21 mouse cellular contexts compared by ENCODE assay signal in the genomic region with DNA sequence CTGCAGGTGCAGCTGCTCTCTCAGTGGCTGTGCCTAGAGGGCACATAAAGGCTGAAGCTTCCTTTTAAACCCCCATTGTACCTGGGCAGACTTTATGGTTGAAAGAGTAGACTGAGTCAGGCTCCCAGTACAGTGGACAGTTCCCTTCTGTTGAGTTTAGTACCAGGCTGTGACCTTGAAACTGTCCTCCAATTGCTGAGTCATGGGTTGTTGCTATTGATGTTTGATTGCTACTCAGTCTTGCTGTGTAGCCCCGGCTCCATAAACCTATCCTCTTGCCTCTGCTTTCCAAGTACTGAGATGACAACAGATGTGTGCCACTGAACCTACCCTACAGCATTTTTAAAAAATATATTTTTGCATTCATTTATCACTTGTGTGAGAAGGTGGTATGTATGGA.
DNase-seq lines count a peak whose midpoint lies in the region; ATAC-seq and TF ChIP-seq lines count a peak whose summit lies in the region.
"Had no signal": no experiment of that assay in that cellular context is flagged by ENCODE, and none has a peak within 500 bp of the region (broad histone marks: within the 10 kb centered on the region; RNA-seq: fewer than 3 reads in every experiment).

No protein-coding gene starts in this region.

- no peak for TF ChIP-seq POLR2A in kidney, adult 2 months (IDR thresholded peaks at IDR 0.05; ENCODE audit: low read depth, low read length)

- TF ChIP-seq CTCF in kidney, adult 2 months (conservative IDR thresholded peaks at IDR 0.05; ENCODE audit: insufficient read depth, insufficient read length, low read depth, low read length) = no peak

- no peak overlapping the region for H3K4me3 ChIP-seq in heart, embryonic 12.5 days
- H3K4me3 ChIP-seq in ES-E14 (ENCODE audit: insufficient read depth in 1 of 2, low read depth in 1 of 2, low read length in 2 of 2, poor library complexity in 1 of 2, severe bottlenecking in 1 of 2) = no peak overlapping the region
- no peak overlapping the region for H3K4me3 ChIP-seq in kidney, adult 2 months (ENCODE audit: insufficient read depth, low read depth, low read length)
- H3K4me3 ChIP-seq: embryonic facial prominence, embryonic 13.5 days; embryonic facial prominence, embryonic 15.5 days; erythroblast, embryonic 14.5 days; forebrain, embryonic 13.5 days; forebrain, embryonic 15.5 days had no signal

- no peaks in the 10 kb centered on the region for H3K36me3 ChIP-seq in heart, embryonic 12.5 days
- H3K36me3 ChIP-seq in ES-E14 (ENCODE audit: control insufficient read depth, insufficient read depth, low read length, poor library complexity, severe bottlenecking) = no peaks in the 10 kb centered on the region
- H3K36me3 ChIP-seq in kidney, adult 2 months (ENCODE audit: control insufficient read depth, insufficient read depth, low read length) = no peaks in the 10 kb centered on the region
- H3K36me3 ChIP-seq: embryonic facial prominence, embryonic 13.5 days; embryonic facial prominence, embryonic 15.5 days; forebrain, embryonic 15.5 days had no signal

- H3K27me3 ChIP-seq in heart, embryonic 12.5 days (replicated peaks) = no peaks in the 10 kb centered on the region
- no peaks in the 10 kb centered on the region for H3K27me3 ChIP-seq in kidney, adult 2 months (replicated peaks; ENCODE audit: control insufficient read depth, insufficient read depth, low read length)
- H3K27me3 ChIP-seq: embryonic facial prominence, embryonic 13.5 days; embryonic facial prominence, embryonic 15.5 days; forebrain, embryonic 13.5 days; forebrain, embryonic 15.5 days had no signal

- H3K9me3 ChIP-seq in heart, embryonic 12.5 days (replicated peaks) = no peaks in the 10 kb centered on the region
- no peaks in the 10 kb centered on the region for H3K9me3 ChIP-seq in ES-E14 (ENCODE audit: control insufficient read depth, insufficient read depth, low read depth, low read length)
- H3K9me3 ChIP-seq: embryonic facial prominence, embryonic 13.5 days; embryonic facial prominence, embryonic 15.5 days; forebrain, embryonic 13.5 days; forebrain, embryonic 15.5 days had no signal

- H3K27ac ChIP-seq in heart, embryonic 12.5 days (ENCODE audit: poor library complexity, severe bottlenecking) = no peak overlapping the region
- H3K27ac ChIP-seq in ES-E14 (ENCODE audit: insufficient read depth, low read depth, low read length, poor library complexity, severe bottlenecking) = no peak overlapping the region
- H3K27ac ChIP-seq in kidney, adult 2 months (ENCODE audit: insufficient read depth, low read depth, low read length) = no peak overlapping the region
- H3K27ac ChIP-seq: embryonic facial prominence, embryonic 13.5 days; embryonic facial prominence, embryonic 15.5 days; forebrain, embryonic 13.5 days; forebrain, embryonic 15.5 days had no signal

- no peak overlapping the region for H3K9ac ChIP-seq in heart, embryonic 12.5 days
- no peak overlapping the region for H3K9ac ChIP-seq in ES-E14 (ENCODE audit: insufficient read depth, low read depth, low read length, poor library complexity, severe bottlenecking)
- H3K9ac ChIP-seq: embryonic facial prominence, embryonic 13.5 days; embryonic facial prominence, embryonic 15.5 days; forebrain, embryonic 13.5 days; forebrain, embryonic 15.5 days; forebrain, postnatal 0 days had no signal

- no peaks in the 10 kb centered on the region for H3K4me1 ChIP-seq in heart, embryonic 12.5 days (replicated peaks)
- no peaks in the 10 kb centered on the region for H3K4me1 ChIP-seq in ES-E14 (ENCODE audit: control insufficient read depth in 2 of 2, insufficient read depth in 2 of 2, low read length in 2 of 2, poor library complexity in 1 of 2)
- H3K4me1 ChIP-seq in kidney, adult 2 months (ENCODE audit: control insufficient read depth, insufficient read depth, low read length) = no peaks in the 10 kb centered on the region
- H3K4me1 ChIP-seq: embryonic facial prominence, embryonic 15.5 days had no signal

- 76% methylated on average over 1 of the region's 1 CpGs for WGBS in heart, embryonic 12.5 days
- WGBS in kidney, adult 2 months = 90% methylated on average over 1 of the region's 1 CpGs

- H3K4me2 ChIP-seq in heart, embryonic 12.5 days = no peak overlapping the region
- H3K4me2 ChIP-seq: embryonic facial prominence, embryonic 13.5 days; embryonic facial prominence, embryonic 15.5 days; forebrain, embryonic 13.5 days; forebrain, embryonic 15.5 days had no signal

- DNase-seq in heart, adult 11 months = peak; percentile 64
- DNase-seq in ES-E14 (ENCODE audit: low read depth, low spot score) (no peak), ZHBTc4 (ENCODE audit: low read depth, low spot score) (peak; percentile 23)
- no peak for DNase-seq in testis, postnatal 10 days (ENCODE audit: low spot score)
- no peak for DNase-seq in kidney, adult 2 months
- DNase-seq: adrenal gland, postnatal 10 days; adrenal gland, postnatal 25 days; cerebellum, adult 11 months; cerebellum, adult 18-20 months; cerebellum, adult 8-10 months; cerebellum, adult 9-11 months; cerebellum, postnatal 14 days; cerebellum, postnatal 36 days; embryo, embryonic 11 days; forebrain, postnatal 0 days had no signal

- in situ Hi-C loops in ES-E14 (cut with MboI; ENCODE audit: low sequenced_read_pairs in 2 of 2, unreplicated experiment in 2 of 2) = no loop called here

- no peak for ATAC-seq in heart, embryonic 12.5 days (ENCODE audit: insufficient number of reproducible peaks, low FRiP score)
- ATAC-seq: forebrain, embryonic 13.5 days; forebrain, embryonic 15.5 days; forebrain, postnatal 0 days had no signal

TF ChIP-seq in ES-E14, 5 proteins besides CTCF, POLR2A, EP300 and RAD21:
- TF ChIP-seq MAFK (IDR thresholded peaks at IDR 0.05; ENCODE audit: insufficient read depth, low read depth, low read length) (peak; percentile 85), ZNF384 (IDR thresholded peaks at IDR 0.05; ENCODE audit: low read depth, low read length) (no peak), CHD2 (IDR thresholded peaks at IDR 0.05; ENCODE audit: low read depth, low read length) (no peak), HCFC1 (IDR thresholded peaks at IDR 0.05; ENCODE audit: borderline replicate concordance, insufficient read depth, low read length) (no peak), ZC3H11A (IDR thresholded peaks at IDR 0.05; ENCODE audit: borderline replicate concordance, low read depth, low read length) (no peak)

Comparison
In these comparisons a context has a peak if more than half of its experiments do, and no peak if none do; other contexts are left out.
1. DNase-seq: peak in heart, adult 11 months (single experiment) and ZHBTc4 (single experiment); none in ES-E14 (single experiment), testis, postnatal 10 days (single experiment) and kidney, adult 2 months (single experiment).